Mouse (Mus musculus) ovary, postnatal 10 days (tissue): ENCODE data around the gene Olfr640.

Experiments used
- DNase-seq: peaks from one replicate; pipeline ENCODE4 v3.0.0; 2022; ENCODE audit warnings: low spot score

The Olfr640 gene

GRCm38 (mm10) chr7:104025473-104025872, at the start of gene Olfr640:
TSS of gene Olfr640 (minus strand) at chr7:104025573.
- no peak for DNase-seq

- DNase-seq: no peak
Observed at GRCm38 (mm10) chr7:104071769-104072168, 46.4 kb upstream of the Olfr640 start, which contains the start of gene Olfr644. TSS of gene Olfr644 (minus strand) at chr7:104071869.

GRCm38 (mm10) chr7:104061345-104061744, 36.0 kb upstream of the Olfr640 start, which contains the start of gene 4930516K23Rik:
TSS of gene 4930516K23Rik (minus strand) at chr7:104061445.
- DNase-seq: no peak

- no peak for DNase-seq
Observed at GRCm38 (mm10) chr7:104059215-104059614, 33.8 kb upstream of the Olfr640 start.

- DNase-seq: no peak
Observed at GRCm38 (mm10) chr7:104052566-104052965, 27.2 kb upstream of the Olfr640 start, which contains the start of gene Olfr642. TSS of gene Olfr642 (minus strand) at chr7:104052666.

- DNase-seq: no peak
Observed at GRCm38 (mm10) chr7:104050745-104051144, 25.4 kb upstream of the Olfr640 start.

- DNase-seq: no peak
Observed at GRCm38 (mm10) chr7:104035145-104035544, 9.8 kb upstream of the Olfr640 start, which contains the start of gene Olfr641. TSS of gene Olfr641 (plus strand) at chr7:104035445.

- no peak for DNase-seq
Observed at GRCm38 (mm10) chr7:104026978-104027377, 1.6 kb upstream of the Olfr640 start.

GRCm38 (mm10) chr7:104021651-104022050, 3.7 kb downstream of the Olfr640 start:
- DNase-seq: no peak

GRCm38 (mm10) chr7:104018953-104019352, 6.4 kb downstream of the Olfr640 start:
- no peak for DNase-seq

GRCm38 (mm10) chr7:104017203-104017602, 8.2 kb downstream of the Olfr640 start, which contains the start of gene Olfr639:
TSS of gene Olfr639 (minus strand) at chr7:104017303.
- DNase-seq: no peak

- no peak for DNase-seq
Observed at GRCm38 (mm10) chr7:103999124-103999523, 26.2 kb downstream of the Olfr640 start.

GRCm38 (mm10) chr7:103998446-103998845, 26.9 kb downstream of the Olfr640 start, which contains the start of gene Olfr638:
TSS of gene Olfr638 (plus strand) at chr7:103998746.
- no peak for DNase-seq

GRCm38 (mm10) chr7:103971782-103972181, 53.6 kb downstream of the Olfr640 start:
- DNase-seq: no peak

- DNase-seq: no peak
Observed at GRCm38 (mm10) chr7:103970852-103971251, 54.5 kb downstream of the Olfr640 start, which contains the start of gene Olfr635. TSS of gene Olfr635 (plus strand) at chr7:103971152.
